Mouse (Mus musculus): ENCODE data around the gene Hdac9. TPM values are rescaled to one million over a fixed set of nuclear protein-coding genes. Genes with fewer than 3 reads are reported as not detected.

Hdac9 gene
- polyA plus RNA-seq, 1 experiment from 2014 or later: 13.1 TPM

- no peak for ATAC-seq (replicated peaks)
- no peak overlapping the region for H3K9ac ChIP-seq (replicated peaks)
- H3K4me3 ChIP-seq: no peak overlapping the region
- no peak overlapping the region for H3K27ac ChIP-seq (replicated peaks)
- H3K36me3 ChIP-seq: no peaks in the 10 kb centered on the region
- no peaks in the 10 kb centered on the region for H3K27me3 ChIP-seq
- peaks cover 2% of the 10 kb centered on the region; the same call in 1 of the 2 replicates for H3K4me1 ChIP-seq
- no peaks in the 10 kb centered on the region for H3K9me3 ChIP-seq
- 80% methylated on average over 16 of the region's 16 CpGs for WGBS
- no peak overlapping the region for H3K4me2 ChIP-seq (replicated peaks)
These were observed 279.4 kb downstream of the Hdac9 start for GRCm38 (mm10) chr12:34637238-34638124.

- ATAC-seq (replicated peaks): peak; percentile 65; the same call in 1 of the 2 replicates
- H3K27ac ChIP-seq (replicated peaks): no peak overlapping the region
- no peak overlapping the region for H3K9ac ChIP-seq (replicated peaks)
- H3K4me1 ChIP-seq: peaks cover 13% of the 10 kb centered on the region
- no peak overlapping the region for H3K4me3 ChIP-seq
- no peak overlapping the region for H3K4me2 ChIP-seq (replicated peaks)
- no peaks in the 10 kb centered on the region for H3K36me3 ChIP-seq
- WGBS: 56% methylated on average over 5 of the region's 5 CpGs
- H3K27me3 ChIP-seq: no peaks in the 10 kb centered on the region
- H3K9me3 ChIP-seq: no peaks in the 10 kb centered on the region
These were observed 297.8 kb downstream of the Hdac9 start for GRCm38 (mm10) chr12:34619101-34619500.

- Histone ChIP-seq H3K4me2 (replicated peaks) (no peak overlapping the region), H3K4me1 (peaks cover 13% of the 10 kb centered on the region), H3K4me3 (no peak overlapping the region), H3K9ac (replicated peaks) (no peak overlapping the region), H3K9me3 (no peaks in the 10 kb centered on the region), H3K27ac (replicated peaks) (no peak overlapping the region), H3K36me3 (no peaks in the 10 kb centered on the region), H3K27me3 (no peaks in the 10 kb centered on the region)
- WGBS: 42% methylated on average over 3 of the region's 3 CpGs
- peak; percentile 51; the same call in 1 of the 2 replicates for ATAC-seq (replicated peaks)
These were observed 298.6 kb downstream of the Hdac9 start for GRCm38 (mm10) chr12:34618321-34618720.

DNA sequence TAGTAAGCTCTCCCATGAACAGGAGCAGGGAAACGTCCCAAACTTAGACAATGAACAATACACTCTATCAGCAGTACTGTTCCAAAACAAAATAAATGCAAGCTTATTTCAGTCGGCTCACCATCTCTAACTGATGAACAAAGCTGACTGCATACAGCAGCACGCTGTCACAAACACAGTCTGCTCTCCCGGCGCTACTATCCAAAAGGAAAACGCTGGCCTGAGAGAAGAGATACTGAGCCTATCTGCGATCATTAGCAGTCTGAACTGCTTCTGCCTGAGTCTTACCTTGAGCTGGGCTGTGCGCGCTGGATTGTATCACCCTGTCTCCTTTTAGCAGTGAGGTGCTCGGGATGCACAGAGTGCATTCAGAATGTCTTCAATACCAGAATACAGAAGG lies 299.1 kb downstream of the Hdac9 start:
- Histone ChIP-seq H3K27ac (replicated peaks) (peak overlapping the region; percentile 49; the same call in 1 of the 2 replicates), H3K36me3 (no peaks in the 10 kb centered on the region), H3K4me3 (no peak overlapping the region), H3K27me3 (no peaks in the 10 kb centered on the region), H3K9ac (replicated peaks) (no peak overlapping the region), H3K4me1 (peaks cover 13% of the 10 kb centered on the region), H3K4me2 (replicated peaks) (peak overlapping the region; percentile 17), H3K9me3 (no peaks in the 10 kb centered on the region)
- 45% methylated on average over 10 of the region's 10 CpGs for WGBS
- ATAC-seq (replicated peaks): peak; percentile 60

DNA sequence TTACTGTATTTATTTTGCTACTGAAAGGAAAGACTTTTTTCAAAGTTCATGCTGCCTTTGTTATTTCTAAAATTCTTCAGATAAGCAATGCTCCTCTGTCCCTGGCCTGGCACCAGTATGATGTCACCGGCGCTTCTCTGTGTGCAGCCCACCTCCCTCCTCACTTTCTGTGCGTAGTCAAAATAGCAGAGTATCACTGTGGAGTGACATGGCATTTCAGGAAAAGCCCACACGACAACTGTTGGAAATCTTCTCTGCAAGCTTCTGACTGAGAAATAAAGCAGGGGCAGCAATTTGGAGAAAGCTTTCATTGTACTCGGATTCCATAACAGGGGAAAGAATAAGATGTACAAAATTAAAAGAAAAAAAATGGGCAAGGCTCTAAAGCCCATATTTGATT lies 302.1 kb downstream of the Hdac9 start:
- 63% methylated on average over 5 of the region's 5 CpGs for WGBS

DNA sequence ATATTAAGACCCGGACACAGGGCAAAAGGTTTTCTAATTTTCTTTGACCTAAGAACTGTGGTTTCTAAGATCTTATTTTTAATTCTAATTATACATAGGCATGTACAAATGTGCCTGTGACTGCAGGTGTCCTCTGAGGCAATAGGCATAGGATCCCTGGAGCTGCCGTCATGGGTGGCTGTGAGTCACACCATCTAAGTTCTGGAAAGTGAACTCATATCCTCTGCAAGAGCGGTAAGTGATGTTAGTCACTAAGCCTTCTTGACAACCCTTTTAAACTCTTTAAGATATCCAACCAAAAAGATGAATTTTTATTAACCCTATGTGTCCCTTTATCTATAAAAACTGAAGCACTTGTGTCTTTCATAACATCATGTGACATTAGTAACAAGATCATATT lies 304.4 kb downstream of the Hdac9 start:
- no peak for ATAC-seq (replicated peaks)
- WGBS: 96% methylated on average over 3 of the region's 3 CpGs

More for the DNA sequence above, 302.1 kb downstream of the Hdac9 start:
- H3K36me3 ChIP-seq: no peaks in the 10 kb centered on the region
- peaks cover 13% of the 10 kb centered on the region for H3K4me1 ChIP-seq
- no peak for ATAC-seq (replicated peaks)
- H3K4me2 ChIP-seq (replicated peaks): no peak overlapping the region
- H3K4me3 ChIP-seq: no peak overlapping the region
- H3K27me3 ChIP-seq: no peaks in the 10 kb centered on the region
- no peaks in the 10 kb centered on the region for H3K9me3 ChIP-seq
- no peak overlapping the region for H3K9ac ChIP-seq (replicated peaks)
- no peak overlapping the region for H3K27ac ChIP-seq (replicated peaks)

DNA sequence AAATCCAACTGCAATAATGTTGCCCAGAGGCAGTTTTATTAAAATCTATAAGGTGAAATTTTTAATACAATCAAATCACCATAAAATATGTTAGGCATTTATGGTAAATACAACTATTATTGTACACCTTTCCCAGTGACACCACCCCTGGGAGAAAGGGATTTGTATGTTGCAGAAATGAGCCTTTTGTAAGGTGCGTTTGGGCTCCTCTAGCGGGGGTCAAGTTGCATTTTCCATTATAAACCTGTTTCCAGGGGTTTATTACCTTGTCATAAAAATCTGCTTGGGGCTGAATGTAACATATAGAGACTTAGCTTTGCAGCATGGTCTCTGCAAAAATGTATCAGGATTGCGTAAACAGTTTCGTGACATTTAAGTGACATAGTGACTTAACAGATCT lies 312.4 kb downstream of the Hdac9 start:
- Histone ChIP-seq H3K27ac (replicated peaks) (no peak overlapping the region), H3K36me3 (no peaks in the 10 kb centered on the region), H3K27me3 (no peaks in the 10 kb centered on the region), H3K4me2 (replicated peaks) (no peak overlapping the region), H3K4me3 (no peak overlapping the region), H3K4me1 (no peaks in the 10 kb centered on the region), H3K9me3 (no peaks in the 10 kb centered on the region), H3K9ac (replicated peaks) (no peak overlapping the region)
- no peak for ATAC-seq (replicated peaks)
- WGBS: 89% methylated on average over 4 of the region's 4 CpGs

More for the DNA sequence above, 304.4 kb downstream of the Hdac9 start:
- peaks cover 3% of the 10 kb centered on the region; the same call in 1 of the 2 replicates for H3K4me1 ChIP-seq
- no peak overlapping the region for H3K27ac ChIP-seq (replicated peaks)
- H3K9ac ChIP-seq (replicated peaks): no peak overlapping the region
- H3K36me3 ChIP-seq: no peaks in the 10 kb centered on the region
- no peaks in the 10 kb centered on the region for H3K27me3 ChIP-seq
- H3K9me3 ChIP-seq: no peaks in the 10 kb centered on the region
- H3K4me3 ChIP-seq: no peak overlapping the region
- H3K4me2 ChIP-seq (replicated peaks): no peak overlapping the region

DNA sequence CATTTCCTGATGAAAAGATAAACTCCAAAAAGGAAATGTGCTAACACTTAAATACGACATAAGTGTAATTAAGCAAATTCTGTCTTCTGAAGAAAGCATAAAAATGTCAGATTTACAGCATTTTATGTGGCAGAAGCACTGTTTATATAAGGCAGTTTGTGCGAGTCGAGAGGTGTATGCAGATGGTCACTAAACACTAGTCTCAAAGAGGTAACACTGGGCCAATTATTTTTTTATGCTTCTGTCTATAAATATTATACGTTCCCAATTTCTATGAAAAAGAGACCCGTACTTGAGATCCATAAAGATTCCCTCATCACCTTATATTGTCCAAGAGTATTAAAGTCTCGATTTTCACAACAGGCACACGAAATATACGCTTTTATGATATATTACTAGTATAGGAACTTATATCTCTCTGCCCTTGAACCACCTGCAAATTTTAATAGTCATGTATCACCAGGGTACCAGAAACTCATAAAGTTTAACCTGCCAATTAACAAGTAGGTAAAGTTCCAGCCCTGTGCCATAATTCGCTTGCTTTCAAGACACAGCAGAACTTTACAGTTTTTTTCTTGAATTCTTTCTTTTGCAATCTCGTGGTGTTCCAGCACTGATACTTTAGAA lies 322.6 kb downstream of the Hdac9 start:
- no peaks in the 10 kb centered on the region for H3K27me3 ChIP-seq
- H3K4me3 ChIP-seq: no peak overlapping the region
- H3K36me3 ChIP-seq: no peaks in the 10 kb centered on the region
- no peak overlapping the region for H3K4me2 ChIP-seq (replicated peaks)
- no peak overlapping the region for H3K9ac ChIP-seq (replicated peaks)
- no peaks in the 10 kb centered on the region for H3K4me1 ChIP-seq
- H3K27ac ChIP-seq (replicated peaks): no peak overlapping the region
- no peak for ATAC-seq (replicated peaks)
- 91% methylated on average over 10 of the region's 10 CpGs for WGBS
- H3K9me3 ChIP-seq: no peaks in the 10 kb centered on the region

DNA sequence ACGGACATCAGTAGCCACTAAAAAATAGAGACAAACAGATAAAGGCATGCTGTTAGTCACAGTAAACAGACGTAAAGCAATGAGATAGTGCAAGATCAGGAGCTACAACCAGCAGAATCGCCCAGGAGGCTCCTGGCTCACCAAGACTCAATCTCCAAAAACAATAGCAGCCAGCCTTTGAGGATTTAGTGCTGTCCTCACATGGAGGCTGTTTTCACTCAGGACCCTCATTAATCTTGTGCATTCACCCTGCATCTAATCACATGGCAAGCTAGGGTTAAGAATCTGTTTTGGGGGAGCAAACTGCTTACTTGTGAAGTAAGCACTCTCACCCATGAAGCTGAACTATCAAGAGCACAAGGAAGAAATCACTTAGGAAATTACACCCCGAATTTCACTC lies 329.7 kb downstream of the Hdac9 start:
- peaks cover 4% of the 10 kb centered on the region for H3K4me1 ChIP-seq
- H3K36me3 ChIP-seq: no peaks in the 10 kb centered on the region
- H3K4me3 ChIP-seq: no peak overlapping the region
- H3K9ac ChIP-seq (replicated peaks): no peak overlapping the region
- no peak for ATAC-seq (replicated peaks)
- no peak overlapping the region for H3K27ac ChIP-seq (replicated peaks)
- WGBS: 26% methylated on average over 4 of the region's 4 CpGs
- H3K27me3 ChIP-seq: no peaks in the 10 kb centered on the region
- H3K9me3 ChIP-seq: no peaks in the 10 kb centered on the region
- H3K4me2 ChIP-seq (replicated peaks): no peak overlapping the region

DNA sequence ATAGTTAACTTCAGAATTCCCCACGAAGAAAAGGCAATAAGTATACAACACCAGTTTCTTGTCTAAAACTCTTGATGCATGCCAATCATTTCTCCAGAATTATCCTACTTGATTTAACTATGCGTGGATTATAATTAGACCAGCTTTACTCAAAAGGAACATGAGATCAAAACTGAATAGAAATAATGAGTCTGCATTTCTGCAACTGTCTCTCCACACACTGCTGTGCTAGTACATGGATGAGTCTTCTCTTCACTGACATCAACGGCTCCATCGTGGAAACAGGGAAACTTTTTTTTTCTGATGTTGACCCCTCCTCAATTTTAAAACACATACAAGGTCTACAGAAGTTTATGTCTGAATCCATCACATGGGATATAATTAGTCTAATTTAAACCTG lies 334.4 kb downstream of the Hdac9 start:
- ATAC-seq (replicated peaks): 0 out of 2 replicates have a peak, but pooled peaks have one; percentile 53
- Histone ChIP-seq H3K4me3 (no peak overlapping the region), H3K9ac (replicated peaks) (no peak overlapping the region), H3K36me3 (no peaks in the 10 kb centered on the region), H3K9me3 (no peaks in the 10 kb centered on the region), H3K27ac (replicated peaks) (no peak overlapping the region), H3K27me3 (no peaks in the 10 kb centered on the region), H3K4me1 (peaks cover 4% of the 10 kb centered on the region), H3K4me2 (replicated peaks) (no peak overlapping the region)
- 57% methylated on average over 4 of the region's 4 CpGs for WGBS

GRCm38 (mm10) chr12:34579220-34579619 lies 337.7 kb downstream of the Hdac9 start:
- no peak for ATAC-seq (replicated peaks)
- Histone ChIP-seq H3K9ac (replicated peaks) (no peak overlapping the region), H3K4me1 (no peaks in the 10 kb centered on the region; the same call in 1 of the 2 replicates), H3K36me3 (no peaks in the 10 kb centered on the region), H3K27ac (replicated peaks) (no peak overlapping the region), H3K4me3 (no peak overlapping the region), H3K27me3 (no peaks in the 10 kb centered on the region), H3K4me2 (replicated peaks) (no peak overlapping the region), H3K9me3 (no peaks in the 10 kb centered on the region)
- WGBS: 96% methylated on average over 1 of the region's 1 CpGs

GRCm38 (mm10) chr12:34571069-34571468 lies 345.8 kb downstream of the Hdac9 start:
- no peak overlapping the region for H3K9ac ChIP-seq (replicated peaks)
- H3K4me1 ChIP-seq: peaks cover 2% of the 10 kb centered on the region; the same call in 1 of the 2 replicates
- no peak overlapping the region for H3K4me3 ChIP-seq
- H3K36me3 ChIP-seq: no peaks in the 10 kb centered on the region
- no peaks in the 10 kb centered on the region for H3K9me3 ChIP-seq
- H3K4me2 ChIP-seq (replicated peaks): no peak overlapping the region
- H3K27ac ChIP-seq (replicated peaks): no peak overlapping the region
- 0 out of 2 replicates have a peak, but pooled peaks have one; percentile 13 for ATAC-seq (replicated peaks)
- WGBS: 83% methylated on average over 1 of the region's 1 CpGs
- no peaks in the 10 kb centered on the region for H3K27me3 ChIP-seq

All from forebrain, embryonic 15.5 days (tissue).